Mouse (Mus musculus) activated CD4-positive, CD25-positive, alpha-beta regulatory T cell, adult 4 months (primary cell): ENCODE data around the gene Rars2. TPM values are rescaled to one million over a fixed set of nuclear protein-coding genes. Genes with fewer than 3 reads are reported as not detected.
A peak's percentile ranks its signal among the peaks of the same experiment; 100 is the strongest.

Experiments used
- ATAC-seq: one replicate; pipeline ENCODE4 v1.8.0; 2017
- polyA plus RNA-seq, 2 experiments: library from polyadenylated mRNA; unstranded; fragments of 100-300 nt; shearing (Covaris generic); gene quantifications; one replicate each; pipeline ENCODE4 v1.2.1; 2017

The Rars2 gene
- 10 to 100 TPM; 41.4 to 45.1 TPM for polyA plus RNA-seq

GRCm38 (mm10) chr4:34614630-34615094 is at the start of gene Rars2, which contains the start of gene Orc3:
Gene Rars2 (plus strand): TSS chr4:34614957.
Gene Orc3 (minus strand): TSS chr4:34614944.
- ATAC-seq, result peak; percentile 98

GRCm38 (mm10) chr4:34566226-34566625 is 48.5 kb upstream of the Rars2 start:
- ATAC-seq, result no peak

DNA sequence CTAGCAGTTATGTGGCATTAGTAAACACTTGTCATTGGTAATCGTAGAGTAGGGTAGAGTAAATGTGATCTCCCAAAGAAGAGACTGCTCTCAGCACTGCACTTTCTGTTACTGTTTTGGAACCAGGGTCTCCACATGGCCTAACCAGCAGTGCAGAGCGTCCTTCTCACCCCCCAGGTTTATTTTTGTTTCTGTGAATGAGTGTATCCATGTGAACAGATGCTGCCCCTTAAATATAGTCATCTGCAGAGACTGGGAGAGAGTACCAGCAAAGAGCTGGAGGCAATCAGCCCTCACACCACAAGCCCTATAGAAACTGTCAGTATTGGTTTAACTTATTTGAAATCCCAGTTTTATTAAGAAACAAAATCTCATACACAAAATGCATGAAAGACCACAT is 41.9 kb upstream of the Rars2 start:
- ATAC-seq, result no peak

DNA sequence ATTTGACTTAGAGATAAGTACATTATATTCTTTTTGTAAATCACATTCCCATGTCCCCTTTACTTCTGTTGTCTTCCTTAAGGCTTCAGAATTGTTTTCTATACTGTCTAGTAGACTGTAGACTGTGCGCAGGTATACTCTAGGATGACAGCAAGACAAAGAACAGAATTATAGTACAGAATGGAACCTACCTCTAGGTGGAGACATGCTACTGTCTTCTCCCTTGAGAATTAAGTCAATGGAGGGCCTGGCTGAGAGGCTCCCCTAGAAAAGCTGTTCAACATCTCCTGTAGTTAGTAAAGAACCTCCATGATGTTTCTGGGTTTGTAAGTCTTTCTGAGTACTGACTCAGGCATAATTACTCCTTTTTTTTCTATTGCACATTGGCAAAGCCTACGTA is 37.7 kb upstream of the Rars2 start:
- ATAC-seq, result no peak

DNA sequence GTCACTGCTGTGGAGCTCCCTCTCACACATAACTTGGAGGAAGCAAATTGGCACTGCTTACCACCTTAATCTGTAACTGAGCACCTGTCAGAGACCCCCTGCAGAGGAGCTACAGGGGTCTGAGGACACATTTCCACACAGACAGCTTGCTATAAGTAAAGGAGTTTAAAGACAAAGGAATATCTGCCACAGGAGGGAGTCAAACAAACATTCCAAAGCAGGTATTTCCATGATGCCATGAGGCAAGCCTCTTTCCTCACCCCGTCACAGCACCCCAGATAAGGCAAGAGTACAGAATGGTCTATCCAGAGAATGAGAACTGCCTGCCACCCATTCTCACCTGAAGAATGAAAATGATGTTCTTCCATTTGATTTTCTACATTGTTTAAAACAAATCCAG is 35.5 kb upstream of the Rars2 start:
- no peak for ATAC-seq

DNA sequence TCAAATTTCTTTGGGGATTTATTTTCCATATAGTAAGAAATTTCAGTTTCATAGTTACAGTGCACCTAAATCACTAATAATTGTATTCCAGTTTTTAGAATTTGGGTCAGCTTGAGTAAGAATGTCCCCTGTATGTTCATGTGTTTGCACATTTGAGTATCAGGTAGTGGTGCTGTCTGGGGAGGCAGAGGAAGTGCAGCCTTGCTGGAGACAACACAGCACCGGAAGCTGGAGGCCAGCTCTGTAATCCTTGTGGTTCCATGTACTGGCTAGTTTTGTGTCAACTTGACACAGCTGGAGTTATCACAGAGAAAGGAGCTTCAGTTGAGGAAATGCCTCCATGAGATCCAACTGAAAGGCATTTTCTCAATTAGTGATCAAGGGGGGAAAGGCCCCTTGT is 33.3 kb upstream of the Rars2 start:
- peak; percentile 60 for ATAC-seq

- ATAC-seq, result no peak
Measured at GRCm38 (mm10) chr4:34581990-34582389, 32.8 kb upstream of the Rars2 start.

- no peak for ATAC-seq
Measured at GRCm38 (mm10) chr4:34582476-34582875, 32.3 kb upstream of the Rars2 start.

DNA sequence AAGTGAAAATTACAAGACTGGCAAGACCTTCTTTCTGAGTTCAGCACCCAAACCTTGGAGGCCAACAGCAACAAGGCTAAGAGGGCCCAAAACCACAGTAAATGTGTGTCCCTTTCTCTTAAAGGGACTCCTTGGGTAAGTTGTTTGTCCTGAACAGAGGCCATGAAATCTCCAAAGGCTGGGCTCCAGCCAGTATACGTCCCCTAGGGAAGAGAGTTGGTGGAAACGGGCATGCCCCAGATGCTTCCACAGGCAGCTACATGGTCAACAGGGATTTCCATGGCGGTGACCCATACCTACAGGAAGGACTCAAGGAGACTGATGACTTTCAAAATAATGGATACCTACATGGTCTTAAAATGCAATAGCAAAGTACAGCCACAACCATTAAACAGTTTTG is 31.3 kb upstream of the Rars2 start:
- no peak for ATAC-seq

GRCm38 (mm10) chr4:34584871-34585607 is 29.7 kb upstream of the Rars2 start:
- ATAC-seq, result no peak

DNA sequence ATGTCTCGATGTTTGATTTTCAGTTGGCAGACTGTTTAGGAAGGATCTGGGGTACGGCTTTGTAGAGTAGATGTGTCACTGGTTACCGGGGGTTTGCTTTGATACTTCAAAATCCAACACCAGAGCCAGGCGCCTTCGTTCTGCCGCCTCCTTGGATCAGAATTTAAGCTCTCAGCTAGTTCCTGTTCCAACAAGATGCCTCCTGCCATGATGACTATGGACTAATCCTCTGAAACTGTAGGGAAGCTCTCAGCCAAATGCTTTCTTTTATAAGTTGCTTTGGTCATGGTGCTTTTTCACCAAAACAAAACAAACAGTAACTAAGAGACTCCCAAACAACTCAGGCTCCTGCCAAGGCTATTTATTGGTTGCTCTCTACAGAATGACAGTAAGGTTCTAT is 11.6 kb upstream of the Rars2 start:
- no peak for ATAC-seq

DNA sequence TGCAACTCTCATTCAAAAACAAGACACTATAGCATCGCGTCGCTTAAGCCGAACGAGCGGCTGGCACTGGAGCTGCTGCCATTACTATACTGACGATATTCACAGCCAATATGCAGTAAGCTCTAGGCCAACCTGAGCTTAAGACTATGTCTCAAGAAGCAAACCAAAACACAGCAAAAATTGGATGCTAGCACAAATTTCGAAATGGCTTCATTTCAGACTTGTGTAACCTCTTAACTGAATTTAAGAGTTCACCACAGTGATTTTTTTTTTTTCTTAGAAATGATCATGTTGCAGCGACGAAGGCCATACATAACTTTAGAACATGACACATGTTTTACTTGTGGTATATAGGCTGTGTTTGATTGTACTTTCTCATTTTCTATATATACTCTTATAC is 8.1 kb upstream of the Rars2 start:
- ATAC-seq, result no peak

- no peak for ATAC-seq
Measured at GRCm38 (mm10) chr4:34613571-34614145, 1.1 kb upstream of the Rars2 start.

GRCm38 (mm10) chr4:34615303-34615702 is 546 bp downstream of the Rars2 start:
- peak; percentile 28 for ATAC-seq

- ATAC-seq, result no peak
Measured at GRCm38 (mm10) chr4:34616146-34616545, 1.4 kb downstream of the Rars2 start.

DNA sequence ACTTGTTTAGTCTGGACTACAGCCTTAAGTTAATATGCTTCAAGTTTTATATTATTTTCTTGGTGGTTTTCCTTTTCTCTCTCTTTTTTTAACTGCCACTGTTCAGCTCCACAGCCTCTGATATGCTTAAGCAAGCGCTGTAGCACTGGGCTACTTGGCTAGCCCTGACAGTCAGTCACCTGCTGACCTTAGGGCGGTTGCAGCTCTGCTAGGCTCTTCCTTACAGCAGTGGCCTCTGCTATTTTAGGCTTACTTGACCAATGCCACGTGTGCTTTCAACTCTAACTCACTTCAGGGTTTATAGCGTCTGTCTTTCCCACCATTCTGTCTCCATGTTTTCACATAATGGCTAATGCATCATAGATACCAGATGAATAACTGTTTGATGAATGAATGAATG is 10.8 kb downstream of the Rars2 start:
- no peak for ATAC-seq

DNA sequence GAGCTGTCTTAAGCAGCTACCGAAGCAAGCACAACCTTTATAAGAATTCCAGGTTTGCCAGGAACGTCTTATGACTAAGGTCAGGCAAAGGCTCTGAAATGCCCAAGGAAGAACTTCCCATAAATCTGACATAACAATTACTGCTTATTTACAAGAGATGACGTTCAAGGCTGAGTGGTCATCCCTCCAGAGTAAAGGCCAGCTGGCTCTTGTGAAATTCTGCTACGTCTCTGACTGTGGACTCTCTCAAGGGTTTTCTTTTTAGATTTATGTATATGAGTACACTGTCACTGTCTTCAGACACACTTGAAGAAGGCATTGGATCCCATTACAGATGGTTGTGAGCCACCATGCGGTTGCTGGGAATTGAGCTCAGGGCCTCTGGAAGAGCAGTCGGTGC is 11.6 kb downstream of the Rars2 start:
- ATAC-seq, result no peak

DNA sequence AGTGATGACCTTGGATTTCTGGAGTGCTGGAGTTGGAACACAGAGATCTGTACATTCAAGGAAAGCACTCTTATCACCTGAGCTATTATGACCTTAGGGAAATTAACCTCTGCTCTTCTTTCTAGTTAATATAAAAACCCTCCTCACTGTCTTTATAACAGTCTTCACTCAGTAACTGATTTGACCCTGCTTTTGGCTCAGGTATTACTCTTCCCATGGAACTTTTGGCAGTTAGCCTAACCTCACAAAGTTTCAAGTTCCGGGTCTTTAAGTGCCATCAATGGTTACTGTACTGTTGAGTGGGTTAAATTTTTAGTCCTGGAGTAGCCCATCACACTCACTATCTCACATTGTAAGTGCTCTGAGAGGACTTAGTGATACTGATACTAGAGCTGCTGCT is 15.2 kb downstream of the Rars2 start:
- ATAC-seq, result no peak

DNA sequence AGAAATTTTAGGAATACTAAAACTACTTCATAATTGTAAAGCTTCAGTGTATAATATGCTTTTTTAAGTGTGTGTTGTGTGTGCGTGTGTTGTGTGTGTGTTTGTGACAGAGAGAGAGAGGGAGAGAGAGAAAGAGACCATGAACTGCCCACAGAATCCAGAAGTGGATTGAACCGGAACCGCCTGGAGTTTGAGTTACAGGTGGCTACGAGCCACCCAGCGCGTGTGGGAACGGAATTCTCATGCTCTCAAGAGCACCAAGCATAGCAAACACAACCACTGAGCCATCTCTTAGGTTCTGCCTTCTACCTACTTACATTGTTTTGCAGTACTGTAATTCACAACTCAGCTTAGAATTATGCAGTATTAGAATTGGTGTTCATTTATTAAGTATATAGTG is 19.4 kb downstream of the Rars2 start:
- no peak for ATAC-seq

DNA sequence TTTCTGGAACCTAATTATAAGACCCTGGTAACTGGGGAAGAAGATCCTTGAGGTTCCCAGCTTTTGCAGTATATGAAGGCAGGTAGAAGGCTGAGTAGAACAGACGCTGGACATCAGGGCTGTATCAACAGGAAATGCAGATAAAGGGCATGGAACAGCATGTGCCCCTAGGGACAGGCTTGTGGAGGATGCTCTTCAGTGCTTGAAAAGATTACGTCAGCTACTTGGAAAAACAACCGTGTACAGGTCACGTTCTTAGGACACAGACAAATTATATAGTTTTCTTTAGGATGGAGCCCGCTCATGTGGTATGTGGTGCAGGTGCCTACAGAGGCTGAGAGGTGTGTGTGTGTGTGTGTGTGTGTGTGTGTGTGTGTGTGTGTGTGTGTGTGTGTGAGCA is 21.3 kb downstream of the Rars2 start:
- no peak for ATAC-seq

DNA sequence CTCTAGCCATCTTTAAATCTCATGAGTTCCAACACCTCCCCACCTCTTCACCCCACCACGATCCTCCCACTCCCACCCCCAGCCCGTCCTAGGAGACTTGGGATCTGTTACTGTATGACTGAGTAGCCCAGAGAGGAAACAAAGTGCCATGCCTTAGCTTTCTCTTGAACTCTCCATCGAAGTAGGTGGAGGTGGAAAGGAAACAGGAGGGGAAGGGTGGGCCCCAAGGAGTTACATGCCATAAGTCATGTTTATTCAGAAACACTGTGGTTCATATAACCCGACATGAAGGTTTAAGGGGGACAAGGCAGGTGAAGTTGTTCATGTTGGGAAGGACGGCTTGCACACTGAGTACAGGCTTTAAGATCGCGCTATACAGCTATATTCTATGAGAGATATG is 22.6 kb downstream of the Rars2 start:
- ATAC-seq, result no peak

DNA sequence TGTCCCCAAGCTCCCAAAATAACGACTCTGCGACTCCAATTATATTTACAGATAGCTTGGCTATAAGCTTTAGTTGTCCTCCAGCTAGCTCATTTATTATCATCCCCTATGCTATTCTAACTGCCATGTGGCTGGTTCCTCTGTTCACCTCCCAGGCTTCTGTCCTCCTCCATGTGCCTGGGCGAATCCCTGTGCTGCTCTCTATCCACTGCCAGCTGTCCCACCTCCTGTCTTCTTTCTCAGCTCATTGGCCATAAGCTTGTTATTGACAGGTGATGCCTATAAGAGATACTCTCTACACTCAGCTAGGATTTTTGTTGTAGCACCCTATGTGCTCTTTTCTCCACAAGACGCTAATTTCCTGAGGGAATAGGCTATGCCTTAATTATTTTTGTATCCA is 23.1 kb downstream of the Rars2 start:
- ATAC-seq, result no peak

GRCm38 (mm10) chr4:34639745-34640364 is 25.1 kb downstream of the Rars2 start:
- no peak for ATAC-seq

- ATAC-seq, result no peak
Measured at GRCm38 (mm10) chr4:34640731-34641130, 26.0 kb downstream of the Rars2 start.
